Mouse (Mus musculus): ENCODE measurements around the gene Cd101.

Cd101 gene

DNA sequence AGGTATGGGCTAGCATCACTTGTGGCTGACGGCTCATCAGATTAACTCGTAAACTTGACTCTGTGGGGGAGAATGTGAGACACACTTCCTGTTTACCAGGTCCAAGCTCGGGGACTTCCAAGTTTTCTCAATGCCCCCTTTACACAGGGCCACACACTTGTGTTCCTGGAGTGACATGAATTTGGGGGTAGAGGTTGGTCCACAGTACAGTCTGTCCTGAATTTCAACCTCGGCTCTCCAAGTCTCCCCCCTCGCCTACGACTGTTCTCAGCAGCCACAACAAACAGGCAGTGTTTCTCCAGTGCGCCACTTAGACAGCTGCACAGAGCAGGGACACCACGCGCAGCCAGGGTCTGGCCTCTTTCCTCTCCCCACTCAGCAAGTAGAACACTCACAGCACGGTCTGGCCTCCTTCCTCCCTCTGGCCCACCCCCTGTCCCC, 17.2 kb downstream of the Cd101 start:
- in situ Hi-C loops (cut with MboI; ENCODE audit: low pct_unique_long_range_greater_than_20kb in 1 of 2, low sequenced_read_pairs in 2 of 2, unreplicated experiment in 1 of 2) = no loop called here

GRCm38 (mm10) chr3:101011203-101011600, 18.2 kb downstream of the Cd101 start:
- in situ Hi-C loops (cut with MboI; ENCODE audit: low pct_unique_long_range_greater_than_20kb in 1 of 2, low sequenced_read_pairs in 2 of 2, unreplicated experiment in 1 of 2) = no loop called here

- in situ Hi-C loops (cut with MboI; ENCODE audit: low pct_unique_long_range_greater_than_20kb in 1 of 2, low sequenced_read_pairs in 2 of 2, unreplicated experiment in 1 of 2) = no loop called here
Observed at GRCm38 (mm10) chr3:101010589-101011202, 18.7 kb downstream of the Cd101 start.

GRCm38 (mm10) chr3:101007112-101007782, 22.1 kb downstream of the Cd101 start:
- in situ Hi-C loops (cut with MboI; ENCODE audit: low pct_unique_long_range_greater_than_20kb in 1 of 2, low sequenced_read_pairs in 2 of 2, unreplicated experiment in 1 of 2) = no loop called here

DNA sequence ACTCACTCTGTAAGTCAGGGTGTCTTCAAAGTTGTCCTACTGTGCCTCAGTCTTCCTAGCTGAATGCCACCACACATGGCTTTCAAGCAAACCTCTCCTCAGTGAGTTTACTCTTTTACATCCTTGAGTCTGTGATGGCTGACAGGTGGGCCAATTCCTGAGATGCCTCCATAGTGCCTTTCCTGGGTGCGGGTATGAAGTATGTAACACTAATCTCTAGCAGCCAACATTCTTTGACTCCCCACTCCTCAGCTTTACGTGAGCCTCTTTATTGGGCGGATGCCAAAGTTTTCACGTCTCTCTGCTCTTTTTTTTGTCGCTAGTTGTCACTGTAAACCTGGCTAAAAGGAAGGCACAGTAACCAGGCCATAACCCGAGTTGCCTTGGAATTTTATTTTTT, 24.0 kb downstream of the Cd101 start:
- in situ Hi-C loops (cut with MboI; ENCODE audit: low pct_unique_long_range_greater_than_20kb in 1 of 2, low sequenced_read_pairs in 2 of 2, unreplicated experiment in 1 of 2) = no loop called here

DNA sequence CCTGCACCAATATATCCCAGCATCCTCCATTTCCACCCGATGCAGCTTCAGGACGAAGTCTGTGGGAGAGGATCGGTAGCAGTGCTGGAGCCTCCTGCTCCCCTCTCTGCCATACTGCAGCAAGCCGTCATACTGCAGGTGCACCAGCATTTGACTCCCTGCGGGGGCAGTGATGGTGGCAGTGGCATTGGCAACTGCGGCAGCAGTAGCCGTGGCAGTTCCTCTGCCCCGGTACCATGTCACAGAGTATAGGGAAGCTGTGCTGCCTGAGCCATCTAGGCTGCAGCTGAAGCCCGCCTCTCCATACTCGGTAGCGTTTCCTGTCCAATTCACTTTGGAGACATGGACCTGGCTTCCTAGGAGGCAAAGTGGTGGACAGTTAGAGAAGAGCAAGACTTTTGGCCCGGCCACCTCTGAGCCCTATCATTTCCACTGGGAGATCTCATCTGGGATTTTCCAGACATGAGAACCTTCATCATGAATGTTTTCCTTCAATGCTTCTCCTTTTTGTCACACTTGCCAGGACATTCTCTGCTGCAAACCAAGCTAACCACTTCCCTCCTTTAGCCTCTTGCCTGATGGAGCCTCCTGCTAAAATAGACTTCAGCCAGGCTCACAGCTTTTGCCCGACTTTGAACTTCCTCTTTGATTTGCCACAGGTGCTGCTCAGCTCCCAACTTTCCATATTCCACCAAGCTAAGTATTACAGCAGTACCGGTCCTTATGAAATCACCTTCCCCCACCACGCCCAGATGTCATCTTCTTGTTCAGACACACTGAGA, 25.6 kb downstream of the Cd101 start:
- in situ Hi-C loops (cut with MboI; ENCODE audit: low pct_unique_long_range_greater_than_20kb in 1 of 2, low sequenced_read_pairs in 2 of 2, unreplicated experiment in 1 of 2) = no loop called here

- in situ Hi-C loops (cut with MboI; ENCODE audit: low pct_unique_long_range_greater_than_20kb in 1 of 2, low sequenced_read_pairs in 2 of 2, unreplicated experiment in 1 of 2) = loop anchor here in 1 of 2 experiments (25.0 kb wide), 1 partner anchor 463 kb away; no protein-coding TSS in a partner anchor
Observed at GRCm38 (mm10) chr3:100999732-101000131, 29.6 kb downstream of the Cd101 start.

DNA sequence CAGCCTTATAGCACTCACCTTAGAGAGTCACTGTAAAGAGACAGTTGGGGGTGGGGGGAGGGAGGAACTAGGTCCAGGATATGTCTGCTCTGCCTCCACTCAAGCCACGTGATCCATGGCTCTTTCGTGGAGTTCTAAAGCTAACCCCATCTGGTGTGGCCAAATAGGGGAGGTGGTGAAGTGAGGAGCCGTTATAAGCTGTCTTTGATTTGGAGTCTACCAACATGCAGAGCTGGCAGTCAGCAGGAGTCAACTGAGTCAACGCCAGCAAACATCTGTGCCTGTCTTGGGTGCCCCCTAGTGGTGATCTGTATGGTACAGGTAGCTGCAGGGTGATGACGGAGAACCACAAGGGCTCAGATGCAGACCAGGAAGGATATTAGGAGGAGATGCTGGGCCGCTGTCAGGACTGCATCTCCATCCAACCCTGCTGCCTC, 30.4 kb downstream of the Cd101 start:
- in situ Hi-C loops (cut with MboI; ENCODE audit: low pct_unique_long_range_greater_than_20kb in 1 of 2, low sequenced_read_pairs in 2 of 2, unreplicated experiment in 1 of 2) = loop anchor here in 1 of 2 experiments (25.0 kb wide), 1 partner anchor 463 kb away; no protein-coding TSS in a partner anchor

DNA sequence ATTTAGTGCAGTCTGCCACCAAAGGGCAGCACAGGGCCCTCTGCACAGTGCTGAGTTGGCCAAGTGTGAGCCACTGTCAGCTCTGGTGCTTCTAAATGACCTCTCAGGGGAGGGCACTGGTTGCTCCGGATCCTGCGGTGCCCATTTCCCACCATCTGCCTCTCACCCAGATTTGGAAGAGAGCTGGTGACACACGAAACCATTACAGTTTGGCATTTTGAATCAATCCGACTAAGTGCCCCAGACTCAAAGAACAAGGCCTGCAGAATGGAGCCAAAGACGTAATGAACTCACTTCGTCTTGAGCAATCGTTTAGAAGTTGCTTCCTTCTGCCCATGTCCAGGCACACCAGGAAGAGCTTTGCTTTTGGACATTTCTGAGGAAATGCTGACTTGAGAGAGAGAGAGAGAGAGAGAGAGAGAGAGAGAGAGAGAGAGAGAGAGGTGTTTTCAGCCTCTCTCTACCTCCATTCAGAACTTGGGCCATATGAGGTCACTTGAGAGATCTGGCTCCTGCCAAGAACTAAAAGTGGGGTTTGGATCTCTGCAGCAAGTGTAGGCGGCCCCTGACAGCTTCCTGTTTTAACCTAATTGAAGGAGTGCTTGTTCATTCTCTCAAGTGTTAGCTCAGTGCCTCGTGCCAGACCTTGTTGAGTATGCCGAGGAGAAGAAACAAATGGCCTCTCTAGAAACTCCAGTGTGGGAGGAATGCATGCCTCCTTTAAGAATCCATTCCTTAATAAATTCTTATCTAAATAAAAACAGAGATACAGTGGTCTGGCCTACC, 31.4 kb downstream of the Cd101 start:
- in situ Hi-C loops (cut with MboI; ENCODE audit: low pct_unique_long_range_greater_than_20kb in 1 of 2, low sequenced_read_pairs in 2 of 2, unreplicated experiment in 1 of 2) = loop anchor here in 1 of 2 experiments (25.0 kb wide), 1 partner anchor 464 kb away; no protein-coding TSS in a partner anchor

DNA sequence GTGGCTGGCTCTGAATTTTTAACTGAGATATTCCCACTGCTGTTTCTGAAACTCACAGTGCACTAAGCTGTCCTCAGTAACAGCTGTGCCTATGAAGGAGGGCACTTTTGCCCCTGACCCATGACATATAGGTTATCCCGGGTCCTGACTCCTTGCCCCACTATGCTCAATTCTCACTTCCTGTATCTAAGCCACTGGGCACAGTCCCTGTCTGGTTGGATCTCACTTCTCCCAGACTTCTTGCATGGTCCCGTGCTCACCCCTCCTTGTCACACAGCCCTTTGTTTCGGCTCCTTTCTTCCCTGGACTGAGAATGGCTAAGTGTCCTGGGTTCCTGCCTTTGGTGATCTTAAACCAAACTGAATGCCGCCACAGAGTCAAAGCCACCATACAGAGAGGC, 35.1 kb downstream of the Cd101 start:
- in situ Hi-C loops (cut with MboI; ENCODE audit: low pct_unique_long_range_greater_than_20kb in 1 of 2, low sequenced_read_pairs in 2 of 2, unreplicated experiment in 1 of 2) = loop anchor here in 1 of 2 experiments (25.0 kb wide), 1 partner anchor 468 kb away; no protein-coding TSS in a partner anchor

DNA sequence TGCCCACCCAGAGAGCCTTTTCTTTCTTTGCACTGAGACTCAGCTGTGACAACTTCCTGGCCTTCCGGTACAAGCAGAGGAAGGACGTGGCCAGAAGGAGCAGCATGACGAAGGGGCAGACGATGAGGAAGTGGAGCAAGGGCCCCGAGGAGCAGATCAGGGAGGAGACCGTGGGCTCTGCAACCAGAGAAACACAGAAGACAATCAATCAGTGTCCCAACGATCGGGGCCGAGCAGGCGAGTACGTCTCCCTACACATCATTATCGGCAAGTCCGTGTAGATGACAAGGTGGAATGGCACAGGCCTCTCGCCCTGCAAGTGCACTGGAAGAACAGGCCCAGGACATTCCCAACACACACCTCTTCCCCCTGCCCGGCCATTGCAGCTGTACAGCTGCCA, 35.6 kb downstream of the Cd101 start:
- in situ Hi-C loops (cut with MboI; ENCODE audit: low pct_unique_long_range_greater_than_20kb in 1 of 2, low sequenced_read_pairs in 2 of 2, unreplicated experiment in 1 of 2) = loop anchor here in 1 of 2 experiments (25.0 kb wide), 1 partner anchor 469 kb away; no protein-coding TSS in a partner anchor

DNA sequence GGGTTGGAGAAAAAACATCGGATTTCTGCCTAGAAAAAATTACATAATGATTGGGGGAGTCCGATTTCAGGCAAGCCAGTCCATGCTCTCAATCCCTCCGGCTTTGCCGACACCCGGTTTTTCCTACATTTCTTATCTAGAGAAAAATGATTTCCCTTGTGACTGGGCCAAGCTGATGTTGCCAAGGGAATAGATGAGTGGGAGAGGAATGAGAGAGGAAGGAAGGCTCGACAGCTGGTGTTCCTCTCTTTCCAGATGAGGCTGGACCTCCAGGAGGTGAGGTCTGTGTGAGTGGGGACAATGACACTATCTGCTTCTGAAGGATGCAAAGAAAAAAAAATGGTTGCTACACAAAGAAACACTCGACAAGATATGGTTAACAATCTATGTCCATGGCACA, 36.2 kb downstream of the Cd101 start:
- in situ Hi-C loops (cut with MboI; ENCODE audit: low pct_unique_long_range_greater_than_20kb in 1 of 2, low sequenced_read_pairs in 2 of 2, unreplicated experiment in 1 of 2) = loop anchor here in 1 of 2 experiments (25.0 kb wide), 1 partner anchor 469 kb away; no protein-coding TSS in a partner anchor

- in situ Hi-C loops (cut with MboI; ENCODE audit: low pct_unique_long_range_greater_than_20kb in 1 of 2, low sequenced_read_pairs in 2 of 2, unreplicated experiment in 1 of 2) = loop anchor here in 1 of 2 experiments (25.0 kb wide), 1 partner anchor 472 kb away; no protein-coding TSS in a partner anchor
Observed at GRCm38 (mm10) chr3:100990231-100990630, 39.1 kb downstream of the Cd101 start.

DNA sequence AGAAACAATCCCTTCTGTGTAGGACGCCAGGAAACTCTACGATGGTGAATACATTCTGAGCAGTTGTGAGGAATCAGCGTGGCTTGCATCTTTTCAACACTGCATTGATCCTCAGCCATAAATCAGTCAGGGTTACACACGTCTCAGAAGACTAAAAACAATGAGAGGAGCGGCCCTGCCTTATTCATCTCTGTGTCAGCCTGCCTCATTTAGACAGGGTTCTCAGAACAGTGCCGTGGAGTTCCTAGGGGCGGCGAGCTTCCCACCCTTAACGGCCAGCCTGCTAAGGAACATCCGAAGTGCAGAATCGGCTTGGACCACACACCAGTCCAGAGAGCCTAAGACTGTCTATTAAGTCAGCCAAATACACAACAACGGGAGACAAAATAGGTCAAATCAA, 39.9 kb downstream of the Cd101 start:
- in situ Hi-C loops (cut with MboI; ENCODE audit: low pct_unique_long_range_greater_than_20kb in 1 of 2, low sequenced_read_pairs in 2 of 2, unreplicated experiment in 1 of 2) = loop anchor here in 1 of 2 experiments (25.0 kb wide), 1 partner anchor 473 kb away; no protein-coding TSS in a partner anchor

DNA sequence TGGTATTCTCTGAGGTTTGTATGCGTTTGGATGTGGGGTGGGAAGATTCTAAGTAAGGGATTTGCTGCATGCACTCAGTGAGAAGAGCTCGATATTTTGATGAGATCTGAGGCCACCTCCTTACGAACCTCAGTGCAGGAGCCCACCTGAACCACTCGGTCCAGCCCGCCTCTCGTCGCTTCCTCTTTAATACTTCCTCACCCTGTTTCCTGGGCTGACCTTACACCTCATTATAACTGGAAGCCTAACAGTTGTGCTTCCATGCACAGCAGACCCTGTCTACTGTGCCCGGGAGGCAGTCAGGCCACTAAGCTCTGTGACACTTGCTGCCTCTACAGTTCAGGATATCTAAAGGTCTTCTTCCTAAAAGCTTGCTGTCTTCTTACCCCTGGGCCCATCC, 50.1 kb downstream of the Cd101 start:
- in situ Hi-C loops (cut with MboI; ENCODE audit: low pct_unique_long_range_greater_than_20kb in 1 of 2, low sequenced_read_pairs in 2 of 2, unreplicated experiment in 1 of 2) = loop anchor here in 1 of 2 experiments (5.0 to 25.0 kb wide), 2 partner anchors 313 to 483 kb away; no protein-coding TSS in a partner anchor

GRCm38 (mm10) chr3:100973906-100974305, 55.5 kb downstream of the Cd101 start:
- in situ Hi-C loops (cut with MboI; ENCODE audit: low pct_unique_long_range_greater_than_20kb in 1 of 2, low sequenced_read_pairs in 2 of 2, unreplicated experiment in 1 of 2) = loop anchor here in 1 of 2 experiments (5.0 to 25.0 kb wide), 2 partner anchors 328 to 488 kb away; no protein-coding TSS in a partner anchor

- in situ Hi-C loops (cut with MboI; ENCODE audit: low pct_unique_long_range_greater_than_20kb in 1 of 2, low sequenced_read_pairs in 2 of 2, unreplicated experiment in 1 of 2) = loop anchor here in 1 of 2 experiments (25.0 kb wide), 1 partner anchor 493 kb away; no protein-coding TSS in a partner anchor
Observed at GRCm38 (mm10) chr3:100969176-100969917, 60.0 kb downstream of the Cd101 start, which contains the start of gene Ttf2. Gene Ttf2 (minus strand): TSS chr3:100969663.
